Mouse (Mus musculus) gastrocnemius, adult 2 months (tissue): Measurements from ENCODE around the gene Serpinb12. TPM values are rescaled to one million over a fixed set of nuclear protein-coding genes. Genes with fewer than 3 reads are reported as not detected.
"Not testable (repeated sequence)": the region's sequence is repeated elsewhere in the genome, so short reads cannot be mapped to it uniquely, and the experiment has no call there.

Experiments
- DNase-seq: peaks from one replicate; pipeline ENCODE4 v3.0.0; 2022
- H3K27ac ChIP-seq: fragments of 200-600 bp; 2 replicates; pipeline ENCODE4 v1.8.1; 2022; ENCODE audit warnings: mild to moderate bottlenecking
- H3K4me3 ChIP-seq: fragments of 200-600 bp; 2 replicates; pipeline ENCODE4 v1.8.1; 2022; ENCODE audit warnings: mild to moderate bottlenecking, moderate library complexity
- CTCF ChIP-seq: fragments of 200-600 bp; IDR thresholded peaks from 2 replicates; pipeline ENCODE4 v1.8.1; 2022; ENCODE audit warnings: antibody characterized with exemption, mild to moderate bottlenecking, moderate library complexity
- intact Hi-C: fragments of 180-260 bp; cut with DNase I; formaldehyde crosslinking; loops from one replicate; pipeline ENCODE4 v1.15.1; 2025
- long read RNA-seq, 2 experiments: library from polyadenylated mRNA; stranded (forward); transcript quantifications; one replicate each; pipeline ENCODE4 v2.0.0; 2021
- total RNA-seq, 2 experiments: library from RNA; stranded (reverse); gene quantifications; 2 replicates each; pipeline ENCODE4 v1.2.3; 2021

Serpinb12 gene
- not detected for total RNA-seq
- long read RNA-seq, experiment 1 = 0 reads
- long read RNA-seq, experiment 2 = 0 reads

DNA sequence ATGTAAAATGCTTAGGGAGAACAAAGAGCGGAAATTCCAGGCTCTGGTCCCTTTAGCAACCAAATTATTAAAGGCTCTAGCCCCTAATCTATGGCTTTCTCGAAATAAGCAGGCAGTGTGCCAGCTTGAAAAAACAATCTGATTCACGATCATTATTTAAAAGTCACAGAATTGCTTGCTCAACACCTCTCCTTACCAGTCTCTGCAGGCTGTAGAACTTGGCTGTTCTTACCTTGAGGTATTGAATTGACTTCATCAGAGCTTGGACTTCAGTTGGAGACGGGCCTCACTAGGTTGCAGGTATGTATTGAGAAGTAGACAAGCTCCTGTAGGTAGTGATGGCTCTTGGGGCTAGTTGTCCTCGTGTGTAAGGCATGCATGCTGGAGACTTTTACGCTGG, at the start of gene Serpinb12:
TSS of gene Serpinb12 (plus strand) at position 185 of the 400 bp plus-strand sequence.
- no peak for TF ChIP-seq CTCF
- intact Hi-C loops = no loop called here
- no peak within 1 kb of the TSS for H3K27ac ChIP-seq
- H3K4me3 ChIP-seq = no peak within 1 kb of the TSS
- DNase-seq = no peak

GRCm38 (mm10) chr1:106895142-106895541, 39.1 kb upstream of the Serpinb12 start:
- H3K4me3 ChIP-seq, DNase-seq, H3K27ac ChIP-seq, intact Hi-C loops: not testable (repeated sequence)

DNA sequence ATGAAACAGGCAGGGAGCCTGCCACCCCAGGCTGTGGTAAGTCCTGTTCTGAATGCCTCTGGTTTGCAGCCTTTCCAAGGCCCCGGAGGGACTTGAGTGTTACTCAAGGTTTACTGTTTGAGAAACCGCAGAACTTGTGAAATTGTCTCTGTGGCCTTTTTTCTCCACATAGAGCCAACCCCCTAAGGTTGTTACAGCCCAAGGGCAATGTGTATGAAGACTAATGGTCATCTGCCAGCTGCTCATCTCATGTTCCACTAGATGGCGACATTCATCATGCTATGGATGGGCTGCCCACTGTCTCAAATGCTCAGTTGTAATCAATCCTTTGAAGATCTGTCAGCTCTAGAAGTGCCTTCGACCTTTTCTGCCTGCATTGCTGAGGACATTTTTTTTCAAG, 32.8 kb upstream of the Serpinb12 start:
- no peak overlapping the region for H3K27ac ChIP-seq
- DNase-seq = no peak
- H3K4me3 ChIP-seq = no peak overlapping the region
- intact Hi-C loops = no loop called here
- peak; percentile 50 for TF ChIP-seq CTCF

DNA sequence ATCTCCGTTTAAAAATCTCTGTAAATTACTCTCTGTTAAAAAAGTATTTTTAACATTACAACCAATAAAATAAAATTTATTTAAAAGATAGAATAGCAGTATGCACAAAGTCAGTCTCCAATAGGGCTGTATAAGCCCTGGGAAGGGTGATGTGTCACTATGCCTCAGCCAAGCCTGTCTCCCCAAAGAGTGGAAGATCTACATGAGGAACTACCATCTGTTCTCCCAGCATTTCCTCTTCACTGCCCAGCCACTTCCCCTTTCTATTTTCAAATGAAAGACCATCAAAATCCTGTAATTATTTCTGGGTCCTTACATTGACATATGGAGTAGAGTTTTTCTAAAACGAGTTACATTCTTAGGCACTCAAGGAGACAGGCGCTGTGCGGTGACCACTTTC, 2.3 kb upstream of the Serpinb12 start:
- no peak for TF ChIP-seq CTCF
- no peak for DNase-seq
- H3K4me3 ChIP-seq = no peak overlapping the region
- intact Hi-C loops = no loop called here
- H3K27ac ChIP-seq = no peak overlapping the region

DNA sequence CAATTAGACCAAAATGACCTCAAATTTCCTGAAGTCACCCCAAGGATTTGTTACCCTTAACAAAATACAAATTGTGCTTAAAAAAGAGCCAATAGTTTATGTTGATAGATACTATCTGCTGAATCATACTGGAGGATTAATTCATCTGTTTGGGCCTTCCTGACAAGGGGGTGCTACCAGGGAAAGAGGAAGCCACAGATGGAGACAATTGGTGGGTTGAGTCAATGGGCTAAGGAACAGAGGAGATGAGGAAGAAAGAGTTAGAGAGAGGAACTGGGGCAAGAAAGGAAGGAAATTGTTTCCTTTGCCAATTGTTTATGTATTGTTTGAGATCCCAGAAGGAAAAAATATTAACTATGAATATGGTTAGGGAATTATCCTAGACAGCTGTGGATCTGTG, 591 bp upstream of the Serpinb12 start:
- Histone ChIP-seq H3K4me3 (no peak overlapping the region), H3K27ac (no peak overlapping the region)
- no peak for TF ChIP-seq CTCF
- intact Hi-C loops = no loop called here
- no peak for DNase-seq

DNA sequence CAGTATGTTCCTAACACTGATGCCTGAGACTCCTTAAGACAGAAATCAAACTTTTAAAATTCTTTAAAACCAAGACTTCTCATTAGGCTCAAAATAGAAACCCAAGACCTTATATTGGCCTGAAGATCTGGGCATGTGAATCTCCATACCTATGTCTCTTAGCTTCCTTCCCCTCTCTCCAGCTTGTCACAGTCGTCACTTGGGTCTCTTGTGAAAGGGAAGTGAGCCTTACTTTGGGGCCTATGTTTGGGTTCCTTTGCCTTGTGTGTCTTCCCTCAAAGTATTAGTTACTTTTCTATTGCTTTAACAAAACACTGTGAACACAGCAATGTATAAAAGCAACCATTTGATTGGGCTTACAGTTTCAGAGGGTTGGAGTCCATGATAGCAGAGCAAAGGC, 13.0 kb downstream of the Serpinb12 start:
- no peak overlapping the region for H3K27ac ChIP-seq
- no peak for DNase-seq
- TF ChIP-seq CTCF = no peak
- no peak overlapping the region for H3K4me3 ChIP-seq
- intact Hi-C loops = no loop called here

- no peak for TF ChIP-seq CTCF
- intact Hi-C loops = no loop called here
- DNase-seq = no peak
- no peak overlapping the region for H3K4me3 ChIP-seq
- H3K27ac ChIP-seq = no peak overlapping the region
These were observed 25.7 kb downstream of the Serpinb12 start for GRCm38 (mm10) chr1:106959981-106960380.

GRCm38 (mm10) chr1:106961023-106961422, 26.8 kb downstream of the Serpinb12 start:
- intact Hi-C loops = no loop called here
- no peak overlapping the region for H3K27ac ChIP-seq
- peak; percentile 25 for TF ChIP-seq CTCF
- peak; percentile 19 for DNase-seq
- no peak overlapping the region for H3K4me3 ChIP-seq

DNA sequence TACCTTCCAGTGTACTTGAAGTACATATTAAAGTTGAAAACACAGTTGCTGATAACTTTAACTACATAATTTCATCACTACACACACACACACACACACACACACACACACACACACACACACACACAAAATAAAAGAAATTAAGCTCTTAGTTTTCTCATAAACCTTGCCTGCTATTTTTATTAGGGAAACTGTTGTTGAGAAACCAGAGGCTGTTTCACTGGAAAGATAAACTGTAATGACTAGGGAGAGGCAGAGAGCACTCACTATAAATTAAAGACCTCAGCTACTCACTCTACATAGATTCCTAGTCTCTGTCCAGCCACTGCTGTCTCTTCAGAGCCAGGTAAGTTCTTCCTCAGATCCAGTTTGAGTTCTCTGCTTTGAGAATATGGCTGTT, 46.4 kb downstream of the Serpinb12 start, which contains the start of gene Serpinb13:
TSS of gene Serpinb13 (plus strand) at position 301 of the 400 bp plus-strand sequence.
- no peak for DNase-seq
- no peak within 1 kb of the TSS for H3K4me3 ChIP-seq
- intact Hi-C loops = no loop called here
- H3K27ac ChIP-seq = no peak within 1 kb of the TSS
- no peak for TF ChIP-seq CTCF

GRCm38 (mm10) chr1:106983092-106983491, 48.8 kb downstream of the Serpinb12 start:
- DNase-seq = no peak
- intact Hi-C loops = no loop called here
- TF ChIP-seq CTCF = no peak
- Histone ChIP-seq H3K27ac (no peak overlapping the region), H3K4me3 (no peak overlapping the region)

DNA sequence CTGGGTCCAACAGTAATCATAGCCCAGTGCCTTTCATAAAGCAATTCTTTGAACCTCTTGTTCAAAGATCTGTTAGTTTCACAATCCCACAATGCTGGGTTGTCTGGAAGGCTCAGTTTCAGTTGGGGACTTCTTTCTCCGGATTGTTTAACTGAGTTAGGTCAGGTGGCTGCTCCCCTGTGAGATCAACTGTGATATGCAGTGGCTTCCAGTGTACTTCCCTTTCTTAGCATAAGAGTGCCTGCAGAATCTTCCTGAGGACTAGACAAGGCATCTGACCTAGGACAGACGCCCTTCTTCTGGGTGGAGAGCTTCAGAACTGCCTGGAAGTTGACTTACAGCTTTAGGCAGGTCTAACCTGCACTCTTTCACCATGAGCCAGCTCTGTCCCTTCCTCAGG, 49.6 kb downstream of the Serpinb12 start:
- no peak for DNase-seq
- Histone ChIP-seq H3K4me3 (no peak overlapping the region), H3K27ac (no peak overlapping the region)
- intact Hi-C loops = no loop called here
- no peak for TF ChIP-seq CTCF

GRCm38 (mm10) chr1:107000424-107000823, 66.2 kb downstream of the Serpinb12 start:
- no peak overlapping the region for H3K27ac ChIP-seq
- no peak for TF ChIP-seq CTCF
- DNase-seq = no peak
- H3K4me3 ChIP-seq = no peak overlapping the region
- intact Hi-C loops = no loop called here

DNA sequence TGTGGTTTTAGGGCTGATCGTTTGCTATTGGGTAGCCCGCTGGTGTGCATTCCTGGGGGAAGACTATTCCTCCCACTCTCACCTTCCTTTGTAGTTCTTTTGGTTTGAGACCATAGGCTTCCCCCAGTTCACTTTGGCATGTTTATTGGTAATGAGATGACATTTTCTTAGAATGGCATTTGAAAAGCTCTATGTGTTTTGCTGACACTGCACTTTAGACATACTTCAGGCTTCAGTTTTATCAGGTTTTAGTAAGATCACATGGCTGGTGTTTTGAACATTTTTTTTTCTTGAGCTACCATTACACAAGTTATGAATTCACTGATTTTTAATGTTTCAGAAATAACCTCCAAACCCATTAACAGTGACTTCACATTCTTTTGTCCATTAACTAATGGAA, 67.5 kb downstream of the Serpinb12 start:
- intact Hi-C loops = no loop called here
- DNase-seq = no peak
- no peak overlapping the region for H3K27ac ChIP-seq
- no peak overlapping the region for H3K4me3 ChIP-seq
- no peak for TF ChIP-seq CTCF

GRCm38 (mm10) chr1:107006316-107006715, 72.1 kb downstream of the Serpinb12 start:
- intact Hi-C loops = no loop called here
- Histone ChIP-seq H3K4me3 (no peak overlapping the region), H3K27ac (no peak overlapping the region)
- TF ChIP-seq CTCF = no peak
- DNase-seq = no peak

Other genes with a start within 250 kb of the Serpinb12 start
- 1 to 10 TPM; 1.6 to 2.1 TPM for gene Bcl2, start 220.2 kb upstream of the Serpinb12 start, total RNA-seq
- 1 to 10 TPM; 3.9 to 4.4 TPM for gene Kdsr, start 174.7 kb upstream of the Serpinb12 start, total RNA-seq
- gene Vps4b, start 137.7 kb upstream of the Serpinb12 start, total RNA-seq = 10 to 100 TPM; 18.5 to 20.2 TPM
- gene Serpinb5, start 73.3 kb upstream of the Serpinb12 start, total RNA-seq = not detected
- not detected for gene Serpinb13, start 46.5 kb downstream of the Serpinb12 start, total RNA-seq
- not detected for gene Serpinb3a, start 117.9 kb downstream of the Serpinb12 start, total RNA-seq
- gene Serpinb3d, start 149.1 kb downstream of the Serpinb12 start, total RNA-seq = not detected